Mouse (Mus musculus): ENCODE measurements around the gene Nxt1. TPM values are rescaled to one million over a fixed set of nuclear protein-coding genes. Genes with fewer than 3 reads are reported as not detected.

The Nxt1 gene
- polyA plus RNA-seq (2016; fragmentation: Nextera tagmentation; extraction: Ambion mirVana): 76.4 and 81.7 TPM in 2 replicates

- H3K27ac ChIP-seq: 0 out of 2 replicates have a peak within 1 kb of the TSS, but pooled peaks have one; percentile 50
- peak; percentile 100 for ATAC-seq (ENCODE audit: low FRiP score, low read depth)
- WGBS: 1% methylated on average over 58 of the region's 58 CpGs
- peaks cover 15% of the 10 kb centered on the region; the same call in 1 of the 2 replicates for H3K4me1 ChIP-seq
- H3K9ac ChIP-seq: peak within 1 kb of the TSS; percentile 70
- no peaks in the 10 kb centered on the region for H3K27me3 ChIP-seq (replicated peaks)
- H3K4me3 ChIP-seq: peak within 1 kb of the TSS; percentile 77
- peak within 1 kb of the TSS; percentile 88 for H3K4me2 ChIP-seq (replicated peaks)
- H3K9me3 ChIP-seq: no peaks in the 10 kb centered on the region
- H3K36me3 ChIP-seq: peaks cover 18% of the 10 kb centered on the region
These were observed at the start of gene Nxt1 for GRCm38 (mm10) chr2:148672199-148673096. Nxt1 (plus strand) TSS chr2:148672601.

GRCm38 (mm10) chr2:148623067-148623466 is 49.3 kb upstream of the Nxt1 start:
- Histone ChIP-seq H3K36me3 (no peaks in the 10 kb centered on the region), H3K4me2 (replicated peaks) (no peak overlapping the region), H3K27ac (no peak overlapping the region), H3K9me3 (no peaks in the 10 kb centered on the region), H3K4me1 (no peaks in the 10 kb centered on the region), H3K4me3 (no peak overlapping the region), H3K9ac (no peak overlapping the region), H3K27me3 (replicated peaks) (no peaks in the 10 kb centered on the region)
- ATAC-seq (ENCODE audit: low FRiP score, low read depth): no peak
- WGBS: 84% methylated on average over 2 of the region's 2 CpGs

- ATAC-seq (ENCODE audit: low FRiP score, low read depth): no peak
These were observed 47.9 kb upstream of the Nxt1 start for GRCm38 (mm10) chr2:148624484-148624883.

GRCm38 (mm10) chr2:148627011-148627471 is 45.4 kb upstream of the Nxt1 start:
- WGBS: 78% methylated on average over 3 of the region's 3 CpGs
- ATAC-seq (ENCODE audit: low FRiP score, low read depth): no peak

More at GRCm38 (mm10) chr2:148624484-148624883, 47.9 kb upstream of the Nxt1 start:
- Histone ChIP-seq H3K9ac (no peak overlapping the region), H3K27ac (no peak overlapping the region), H3K36me3 (no peaks in the 10 kb centered on the region), H3K4me1 (no peaks in the 10 kb centered on the region), H3K4me2 (replicated peaks) (no peak overlapping the region), H3K27me3 (replicated peaks) (no peaks in the 10 kb centered on the region), H3K4me3 (no peak overlapping the region), H3K9me3 (no peaks in the 10 kb centered on the region)
- 93% methylated on average over 3 of the region's 3 CpGs for WGBS

GRCm38 (mm10) chr2:148631011-148631410 is 41.4 kb upstream of the Nxt1 start:
- Histone ChIP-seq H3K27me3 (replicated peaks) (no peaks in the 10 kb centered on the region), H3K9me3 (no peaks in the 10 kb centered on the region), H3K9ac (no peak overlapping the region), H3K4me3 (no peak overlapping the region), H3K27ac (no peak overlapping the region), H3K36me3 (no peaks in the 10 kb centered on the region), H3K4me2 (replicated peaks) (no peak overlapping the region), H3K4me1 (no peaks in the 10 kb centered on the region)
- 90% methylated on average over 2 of the region's 2 CpGs for WGBS
- ATAC-seq (ENCODE audit: low FRiP score, low read depth): no peak

More at GRCm38 (mm10) chr2:148627011-148627471, 45.4 kb upstream of the Nxt1 start:
- Histone ChIP-seq H3K9me3 (no peaks in the 10 kb centered on the region), H3K4me2 (replicated peaks) (no peak overlapping the region), H3K27me3 (replicated peaks) (no peaks in the 10 kb centered on the region), H3K27ac (no peak overlapping the region), H3K4me3 (no peak overlapping the region), H3K4me1 (no peaks in the 10 kb centered on the region), H3K36me3 (no peaks in the 10 kb centered on the region), H3K9ac (no peak overlapping the region)

GRCm38 (mm10) chr2:148631602-148632001 is 40.8 kb upstream of the Nxt1 start:
- Histone ChIP-seq H3K4me1 (no peaks in the 10 kb centered on the region), H3K4me2 (replicated peaks) (no peak overlapping the region), H3K27me3 (replicated peaks) (no peaks in the 10 kb centered on the region), H3K27ac (no peak overlapping the region), H3K9me3 (no peaks in the 10 kb centered on the region), H3K9ac (no peak overlapping the region), H3K36me3 (no peaks in the 10 kb centered on the region), H3K4me3 (no peak overlapping the region)
- WGBS: 95% methylated on average over 3 of the region's 3 CpGs
- ATAC-seq (ENCODE audit: low FRiP score, low read depth): no peak

- no peaks in the 10 kb centered on the region for H3K27me3 ChIP-seq (replicated peaks)
- H3K9ac ChIP-seq: no peak overlapping the region
- H3K36me3 ChIP-seq: no peaks in the 10 kb centered on the region
- H3K4me1 ChIP-seq: no peaks in the 10 kb centered on the region
- H3K9me3 ChIP-seq: no peaks in the 10 kb centered on the region
- H3K27ac ChIP-seq: no peak overlapping the region
- ATAC-seq (ENCODE audit: low FRiP score, low read depth): no peak
- no peak overlapping the region for H3K4me2 ChIP-seq (replicated peaks)
- WGBS: 95% methylated on average over 4 of the region's 4 CpGs
- no peak overlapping the region for H3K4me3 ChIP-seq
These were observed 37.9 kb upstream of the Nxt1 start for GRCm38 (mm10) chr2:148634466-148634865.

- Histone ChIP-seq H3K27me3 (replicated peaks) (no peaks in the 10 kb centered on the region), H3K27ac (no peak overlapping the region), H3K4me1 (no peaks in the 10 kb centered on the region), H3K9me3 (no peaks in the 10 kb centered on the region), H3K9ac (no peak overlapping the region), H3K4me3 (no peak overlapping the region), H3K36me3 (no peaks in the 10 kb centered on the region), H3K4me2 (replicated peaks) (no peak overlapping the region)
- 59% methylated on average over 1 of the region's 1 CpGs for WGBS
- ATAC-seq (ENCODE audit: low FRiP score, low read depth): no peak
These were observed 29.6 kb upstream of the Nxt1 start for GRCm38 (mm10) chr2:148642610-148643370.

GRCm38 (mm10) chr2:148644421-148645000 is 27.9 kb upstream of the Nxt1 start:
- no peaks in the 10 kb centered on the region for H3K9me3 ChIP-seq
- no peak overlapping the region for H3K9ac ChIP-seq
- no peak overlapping the region for H3K4me2 ChIP-seq (replicated peaks)
- 90% methylated on average over 6 of the region's 6 CpGs for WGBS
- no peaks in the 10 kb centered on the region for H3K4me1 ChIP-seq
- H3K27ac ChIP-seq: no peak overlapping the region
- no peak overlapping the region for H3K4me3 ChIP-seq
- ATAC-seq (ENCODE audit: low FRiP score, low read depth): no peak
- H3K36me3 ChIP-seq: no peaks in the 10 kb centered on the region
- H3K27me3 ChIP-seq (replicated peaks): no peaks in the 10 kb centered on the region

GRCm38 (mm10) chr2:148650587-148651357 is 21.6 kb upstream of the Nxt1 start:
- no peaks in the 10 kb centered on the region for H3K27me3 ChIP-seq (replicated peaks)
- 20% methylated on average over 3 of the region's 3 CpGs for WGBS
- H3K36me3 ChIP-seq: no peaks in the 10 kb centered on the region
- H3K9ac ChIP-seq: no peak overlapping the region
- no peaks in the 10 kb centered on the region for H3K9me3 ChIP-seq
- no peak overlapping the region for H3K4me2 ChIP-seq (replicated peaks)
- H3K4me1 ChIP-seq: peaks cover 2% of the 10 kb centered on the region; the same call in 1 of the 2 replicates
- ATAC-seq (ENCODE audit: low FRiP score, low read depth): peak; percentile 66
- H3K4me3 ChIP-seq: no peak overlapping the region
- no peak overlapping the region for H3K27ac ChIP-seq

- peaks cover 2% of the 10 kb centered on the region; the same call in 1 of the 2 replicates for H3K4me1 ChIP-seq
- H3K27me3 ChIP-seq (replicated peaks): no peaks in the 10 kb centered on the region
- H3K4me3 ChIP-seq: no peak overlapping the region
- ATAC-seq (ENCODE audit: low FRiP score, low read depth): peak; percentile 52; the same call in 1 of the 2 replicates
- no peaks in the 10 kb centered on the region for H3K9me3 ChIP-seq
- H3K4me2 ChIP-seq (replicated peaks): no peak overlapping the region
- 8% methylated on average over 3 of the region's 3 CpGs for WGBS
- no peaks in the 10 kb centered on the region for H3K36me3 ChIP-seq
- H3K27ac ChIP-seq: no peak overlapping the region
- H3K9ac ChIP-seq: no peak overlapping the region
These were observed 17.4 kb upstream of the Nxt1 start for GRCm38 (mm10) chr2:148654961-148655360.

Data from neural tube, embryonic 12.5 days (tissue).